Mouse (Mus musculus) G1E (cell line): ENCODE measurements around the gene Mipep. TPM values are rescaled to one million over a fixed set of nuclear protein-coding genes. Genes with fewer than 3 reads are reported as not detected.
A peak's percentile ranks its signal among the peaks of the same experiment; 100 is the strongest.

ENCODE experiments used
- ATAC-seq: 2 replicates; pipeline ENCODE4 v1.8.0; 2016; ENCODE audit warnings: mild to moderate bottlenecking; ENCODE audit not compliant: insufficient number of reproducible peaks, poor library complexity, low FRiP score, severe bottlenecking; ENCODE audit errors: extremely low read depth
- DNase-seq: peaks from one replicate; pipeline ENCODE4 v3.0.0; 2012; ENCODE audit warnings: low spot score
- H3K27me3 ChIP-seq: 2 replicates; pipeline ENCODE4 v1.6.1; 2012; ENCODE audit warnings: mild to moderate bottlenecking, low read length, inconsistent platforms; ENCODE audit not compliant: insufficient read depth
- H3K36me3 ChIP-seq: replicated peaks from 2 replicates; pipeline ENCODE3; 2012; ENCODE audit warnings: mild to moderate bottlenecking, inconsistent platforms
- H3K4me1 ChIP-seq: 2 replicates; pipeline ENCODE4 v1.6.1; 2012; ENCODE audit warnings: low read depth, low read length, inconsistent platforms, mixed read lengths; ENCODE audit not compliant: insufficient read depth
- H3K4me3 ChIP-seq: 2 replicates; pipeline ENCODE4 v1.5.1; 2012; ENCODE audit warnings: low read depth, mild to moderate bottlenecking, inconsistent platforms, low read length, moderate library complexity, mixed read lengths
- H3K9me3 ChIP-seq: replicated peaks from 2 replicates; pipeline ENCODE4 v1.6.1; 2012; ENCODE audit warnings: inconsistent platforms
- CTCF ChIP-seq: IDR thresholded peaks from 2 replicates; pipeline ENCODE4 v1.5.1; 2012; ENCODE audit warnings: low read depth, low read length, inconsistent platforms, mixed read lengths
- GATA1 ChIP-seq: IDR thresholded peaks from 2 replicates; pipeline ENCODE4 v1.6.1; 2012; ENCODE audit warnings: borderline replicate concordance, low read length, inconsistent platforms, mixed read lengths
- GATA2 ChIP-seq: IDR thresholded peaks from 2 replicates; pipeline ENCODE4 v1.6.1; 2012; ENCODE audit warnings: low read depth, low read length, inconsistent platforms, borderline replicate concordance
- POLR2AphosphoS5 ChIP-seq: IDR thresholded peaks from 2 replicates; pipeline ENCODE4 v1.6.1; 2012; ENCODE audit warnings: low read depth, low read length, inconsistent platforms; ENCODE audit not compliant: insufficient replicate concordance
- TAL1 ChIP-seq: conservative IDR thresholded peaks from 2 replicates; pipeline ENCODE4 v1.6.1; 2012; ENCODE audit warnings: low read depth, low read length, inconsistent platforms, mixed read lengths
- polyA plus RNA-seq: library from polyadenylated mRNA; stranded (reverse); fragments of >175 nt; gene quantifications from 2 replicates; pipeline ENCODE4 v1.2.3, GENCODE M21; 2012
- total RNA-seq, 2 experiments: library from RNA; stranded (forward) in 1 of 2; stranded (reverse) in 1 of 2; fragments of 200-1000 nt in 1 of 2; fragments of >200 nt in 1 of 2; fragmentation: Nextera tagmentation in 1 of 2; gene quantifications; 2 replicates each; pipeline ENCODE4 v1.2.3; 2014 to 2017

The Mipep gene
- total RNA-seq (2014; fragmentation: Nextera tagmentation): 14.3 and 17.7 TPM in 2 replicates
- total RNA-seq (2017): 17.3 and 19.3 TPM in 2 replicates
- 13.7 and 18.7 TPM in 2 replicates for polyA plus RNA-seq

- peaks cover 29% of the 10 kb centered on the region for H3K36me3 ChIP-seq
- TF ChIP-seq GATA2 (no peak), CTCF (peak; percentile 74)
- peak; percentile 89 for ATAC-seq
- peaks cover 26% of the 10 kb centered on the region for H3K4me1 ChIP-seq
- peak within 1 kb of the TSS; percentile 89 for H3K4me3 ChIP-seq
- DNase-seq: peak; percentile 78
- H3K9me3 ChIP-seq: 0 out of 2 replicates have a peak, but pooled peaks cover 3% of the 10 kb centered on the region
- H3K27me3 ChIP-seq: peaks cover 11% of the 10 kb centered on the region
These were observed at the start of gene Mipep for GRCm38 (mm10) chr14:60784427-60785315. TSS of gene Mipep (plus strand) at chr14:60784573.

GRCm38 (mm10) chr14:60735206-60735605, 49.2 kb upstream of the Mipep start:
- Histone ChIP-seq H3K4me1 (peaks cover 9% of the 10 kb centered on the region; the same call in 1 of the 2 replicates), H3K4me3 (no peak overlapping the region), H3K36me3 (no peaks in the 10 kb centered on the region), H3K9me3 (no peaks in the 10 kb centered on the region), H3K27me3 (peaks cover 21% of the 10 kb centered on the region)
- ATAC-seq (no peak), DNase-seq (no peak)
- TF ChIP-seq POLR2AphosphoS5 (no peak), TAL1 (no peak), CTCF (no peak), GATA1 (no peak), GATA2 (no peak)

- 0 out of 2 replicates have a peak, but pooled peaks have one; percentile 11 for ATAC-seq
- H3K4me1 ChIP-seq: peaks cover 9% of the 10 kb centered on the region; the same call in 1 of the 2 replicates
- DNase-seq: no peak
These were observed 48.4 kb upstream of the Mipep start for GRCm38 (mm10) chr14:60735848-60736547.

GRCm38 (mm10) chr14:60736591-60737192, 47.7 kb upstream of the Mipep start:
- H3K27me3 ChIP-seq: peaks cover 21% of the 10 kb centered on the region
- ATAC-seq: peak; percentile 55
- H3K9me3 ChIP-seq: no peaks in the 10 kb centered on the region
- DNase-seq: peak; percentile 7
- no peak for TF ChIP-seq GATA1
- H3K36me3 ChIP-seq: no peaks in the 10 kb centered on the region
- H3K4me3 ChIP-seq: no peak overlapping the region
- H3K4me1 ChIP-seq: peaks cover 9% of the 10 kb centered on the region; the same call in 1 of the 2 replicates

More at GRCm38 (mm10) chr14:60735848-60736547, 48.4 kb upstream of the Mipep start:
- Histone ChIP-seq H3K4me3 (no peak overlapping the region), H3K36me3 (no peaks in the 10 kb centered on the region), H3K27me3 (peaks cover 21% of the 10 kb centered on the region), H3K9me3 (no peaks in the 10 kb centered on the region)
- no peak for TF ChIP-seq GATA2
- no peak for TF ChIP-seq POLR2AphosphoS5
- TF ChIP-seq GATA1: no peak
- no peak for TF ChIP-seq TAL1
- no peak for TF ChIP-seq CTCF

- no peaks in the 10 kb centered on the region for H3K9me3 ChIP-seq
- ATAC-seq (no peak), DNase-seq (no peak)
- no peak overlapping the region for H3K4me3 ChIP-seq
- peaks cover 25% of the 10 kb centered on the region for H3K27me3 ChIP-seq
- no peaks in the 10 kb centered on the region for H3K36me3 ChIP-seq
- H3K4me1 ChIP-seq: peaks cover 9% of the 10 kb centered on the region; the same call in 1 of the 2 replicates
- TF ChIP-seq POLR2AphosphoS5 (no peak), GATA2 (no peak), TAL1 (no peak), GATA1 (no peak), CTCF (no peak)
These were observed 47.2 kb upstream of the Mipep start for GRCm38 (mm10) chr14:60737202-60737611.

- H3K4me1 ChIP-seq: peaks cover 9% of the 10 kb centered on the region; the same call in 1 of the 2 replicates
- H3K36me3 ChIP-seq: no peaks in the 10 kb centered on the region
- DNase-seq (no peak), ATAC-seq (no peak)
- no peak overlapping the region for H3K4me3 ChIP-seq
- H3K9me3 ChIP-seq: no peaks in the 10 kb centered on the region
- TF ChIP-seq GATA1 (no peak), POLR2AphosphoS5 (no peak), CTCF (no peak), TAL1 (no peak), GATA2 (no peak)
- H3K27me3 ChIP-seq: peaks cover 20% of the 10 kb centered on the region; the same call in 1 of the 2 replicates
These were observed 45.9 kb upstream of the Mipep start for GRCm38 (mm10) chr14:60738434-60738938.
